Mouse (Mus musculus) kidney, postnatal 14 days (tissue): ENCODE measurements around the gene Gpatch1.

Source experiments
- DNase-seq: peaks from one replicate; pipeline ENCODE4 v3.0.0; 2022; ENCODE audit warnings: mixed read lengths

Gpatch1 gene

GRCm38 (mm10) chr7:35234361-35235245, 83.6 kb downstream of the Gpatch1 start:
- DNase-seq, result peak; percentile 99

DNA sequence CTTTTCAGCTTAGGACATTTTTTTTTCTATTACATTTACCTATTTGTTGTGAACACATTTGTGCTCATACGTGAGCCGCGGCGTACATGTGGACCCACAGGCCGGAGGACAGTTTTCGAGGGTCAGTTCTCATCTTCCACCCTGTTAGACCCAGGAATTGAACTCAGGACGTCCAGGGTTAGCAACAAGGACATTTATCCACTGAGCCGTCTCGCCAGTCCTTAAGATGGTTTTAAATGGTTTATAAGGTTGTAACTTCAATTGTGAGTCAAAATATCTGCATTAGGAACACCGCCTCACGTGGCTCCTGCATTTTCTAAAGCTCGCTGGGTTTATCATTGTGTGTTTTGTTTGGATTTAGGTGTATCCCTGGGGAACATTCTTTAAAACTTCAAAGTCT, 84.4 kb downstream of the Gpatch1 start:
- DNase-seq, result no peak

DNA sequence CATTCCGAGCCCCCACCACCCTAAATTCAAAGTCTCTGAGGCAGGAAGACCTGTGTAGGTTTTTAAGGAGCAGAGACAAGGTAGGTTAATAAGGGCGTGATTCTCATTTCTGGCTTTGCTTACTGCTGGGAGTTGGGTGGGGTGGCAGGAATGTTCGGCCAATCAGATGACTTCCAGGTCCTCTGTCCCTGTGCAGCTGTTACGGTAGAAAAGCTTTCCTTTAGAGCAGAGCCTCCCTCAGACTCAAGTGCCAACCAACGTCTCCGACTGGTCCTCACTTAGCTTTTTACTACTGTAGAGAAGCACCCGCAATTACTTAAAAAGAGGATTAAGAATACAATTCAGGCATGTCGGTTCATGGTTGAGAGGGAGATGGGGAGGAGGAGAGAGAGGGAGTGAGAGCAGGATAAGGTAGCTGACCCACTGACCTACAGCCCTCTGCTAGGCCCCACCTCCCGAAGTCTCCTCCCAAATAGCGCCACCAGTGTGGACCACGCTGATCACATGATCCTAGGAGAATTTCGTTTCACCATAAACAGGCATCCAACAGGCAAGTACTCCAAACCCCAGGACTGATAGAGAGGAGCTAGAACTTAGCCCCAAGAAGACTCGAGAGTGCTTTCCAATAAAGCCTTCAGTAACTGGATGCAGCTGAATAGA, 85.3 kb downstream of the Gpatch1 start:
- no peak for DNase-seq

GRCm38 (mm10) chr7:35230333-35230732, 87.9 kb downstream of the Gpatch1 start:
- DNase-seq, result no peak
